Mouse (Mus musculus) midbrain, embryonic 11.5 days (tissue): ENCODE results near the gene Pafah1b2. TPM values are rescaled to one million over a fixed set of nuclear protein-coding genes. Genes with fewer than 3 reads are reported as not detected.

Experiments
- ATAC-seq: fragments of 200-750 bp; cut with Nextera tagmentation; 2 replicates; pipeline ENCODE4 v1.8.0; 2017; ENCODE audit warnings: moderate TSS enrichment, moderate library complexity; ENCODE audit not compliant: low FRiP score
- DNase-seq: peaks from one replicate; pipeline ENCODE4 v3.0.0; 2015; ENCODE audit warnings: low spot score; ENCODE audit errors: missing footprints
- H3K27ac ChIP-seq: fragments of 300-500 bp; sonication (generic); 2 replicates; pipeline ENCODE4 v1.5.1; 2014; ENCODE audit warnings: low read depth, low read length
- H3K27me3 ChIP-seq: fragments of 300-500 bp; sonication (generic); 2 replicates; pipeline ENCODE4 v1.6.1; 2014; ENCODE audit warnings: mild to moderate bottlenecking, low read length, moderate library complexity, mixed read lengths; ENCODE audit not compliant: control insufficient read depth, insufficient read depth
- H3K36me3 ChIP-seq: fragments of 300-500 bp; sonication (generic); 2 replicates; pipeline ENCODE4 v1.6.1; 2014; ENCODE audit warnings: mild to moderate bottlenecking, low read length, moderate library complexity, mixed read lengths; ENCODE audit not compliant: control insufficient read depth, insufficient read depth
- H3K4me1 ChIP-seq: fragments of 300-500 bp; sonication (generic); 2 replicates; pipeline ENCODE4 v1.6.1; 2014; ENCODE audit warnings: low read length; ENCODE audit not compliant: control insufficient read depth, insufficient read depth
- H3K4me2 ChIP-seq: fragments of 300-500 bp; sonication (generic); 2 replicates; pipeline ENCODE4 v1.6.1; 2014; ENCODE audit warnings: mild to moderate bottlenecking, moderate library complexity
- H3K4me3 ChIP-seq: fragments of 300-500 bp; sonication (generic); 2 replicates; pipeline ENCODE4 v1.5.1; 2014; ENCODE audit warnings: low read depth, low read length
- H3K9ac ChIP-seq: fragments of 300-500 bp; sonication (generic); 2 replicates; pipeline ENCODE4 v1.6.1; 2014; ENCODE audit warnings: low read length
- H3K9me3 ChIP-seq: fragments of 300-500 bp; sonication (generic); 2 replicates; pipeline ENCODE4 v1.6.1; 2016; ENCODE audit warnings: low read length; ENCODE audit not compliant: control insufficient read depth
- WGBS: fragments of 180-500 bp; shearing (Covaris S2); extraction: QIAGEN DNeasy Blood & Tissue Kit; methylation state at CpG from one replicate; pipeline ENCODE4 v1.1.7; 2014; 5-methylcytosine and 5-hydroxymethylcytosine counted together
- polyA plus RNA-seq: library from polyadenylated mRNA; unstranded; fragments of >200 nt; fragmentation: Nextera tagmentation; extraction: Ambion mirVana; gene quantifications from 2 replicates; pipeline ENCODE4 v1.2.1, GENCODE M21; 2014

The Pafah1b2 gene
- polyA plus RNA-seq, 1 experiment from 2014 or later = 274 TPM

DNA sequence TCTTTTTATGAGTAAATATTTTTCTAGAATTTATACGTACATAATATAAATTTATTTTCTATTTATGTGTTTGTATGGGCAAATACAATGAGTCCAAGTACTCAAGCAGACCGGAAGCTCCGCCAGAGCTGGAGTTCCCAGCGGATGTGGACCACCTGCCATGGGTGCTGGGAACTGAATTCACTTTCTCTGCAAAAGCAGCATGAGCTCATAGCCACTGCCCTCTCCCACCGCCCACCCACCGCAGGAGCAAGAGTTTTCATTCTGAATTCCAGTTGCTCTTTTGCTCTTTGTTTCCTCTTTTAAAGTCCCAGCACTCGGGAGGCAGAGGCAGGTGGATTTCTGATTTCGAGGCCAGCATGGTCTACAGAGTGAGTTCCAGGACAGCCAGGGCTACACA is 31.1 kb upstream of the Pafah1b2 start:
- H3K4me2 ChIP-seq = no peak overlapping the region

GRCm38 (mm10) chr9:46042387-46042786 is 29.9 kb upstream of the Pafah1b2 start:
- WGBS = 86% methylated on average over 3 of the region's 3 CpGs
- Histone ChIP-seq H3K4me2 (no peak overlapping the region), H3K4me3 (no peak overlapping the region)

More for the DNA sequence above, 31.1 kb upstream of the Pafah1b2 start:
- Histone ChIP-seq H3K27ac (no peak overlapping the region), H3K9me3 (no peaks in the 10 kb centered on the region), H3K36me3 (no peaks in the 10 kb centered on the region), H3K9ac (no peak overlapping the region), H3K4me1 (peaks cover 6% of the 10 kb centered on the region; the same call in 1 of the 2 replicates), H3K4me3 (no peak overlapping the region), H3K27me3 (no peaks in the 10 kb centered on the region)
- 88% methylated on average over 8 of the region's 8 CpGs for WGBS
- DNase-seq = peak; percentile 57
- ATAC-seq = no peak

GRCm38 (mm10) chr9:46041186-46041585 is 28.7 kb upstream of the Pafah1b2 start:
- H3K4me2 ChIP-seq = no peak overlapping the region
- no peak overlapping the region for H3K27ac ChIP-seq
- DNase-seq (peak; percentile 56), ATAC-seq (no peak)
- no peaks in the 10 kb centered on the region for H3K9me3 ChIP-seq
- no peak overlapping the region for H3K4me3 ChIP-seq
- H3K36me3 ChIP-seq = no peaks in the 10 kb centered on the region
- H3K4me1 ChIP-seq = no peaks in the 10 kb centered on the region
- WGBS = 93% methylated on average over 2 of the region's 2 CpGs
- no peak overlapping the region for H3K9ac ChIP-seq
- H3K27me3 ChIP-seq = no peaks in the 10 kb centered on the region

More at GRCm38 (mm10) chr9:46042387-46042786, 29.9 kb upstream of the Pafah1b2 start:
- DNase-seq = peak; percentile 6
- Histone ChIP-seq H3K9me3 (no peaks in the 10 kb centered on the region), H3K27ac (no peak overlapping the region), H3K4me1 (peaks cover 6% of the 10 kb centered on the region; the same call in 1 of the 2 replicates), H3K9ac (no peak overlapping the region), H3K27me3 (no peaks in the 10 kb centered on the region), H3K36me3 (no peaks in the 10 kb centered on the region)
- ATAC-seq = no peak

- no peak overlapping the region for H3K4me2 ChIP-seq
- H3K4me1 ChIP-seq = no peaks in the 10 kb centered on the region
- H3K36me3 ChIP-seq = no peaks in the 10 kb centered on the region
- H3K27me3 ChIP-seq = no peaks in the 10 kb centered on the region
- no peak overlapping the region for H3K4me3 ChIP-seq
- no peak overlapping the region for H3K9ac ChIP-seq
- 97% methylated on average over 13 of the region's 13 CpGs for WGBS
- DNase-seq (peak; percentile 57), ATAC-seq (no peak)
- H3K27ac ChIP-seq = no peak overlapping the region
- no peaks in the 10 kb centered on the region for H3K9me3 ChIP-seq
Measured at GRCm38 (mm10) chr9:46038786-46039185, 26.3 kb upstream of the Pafah1b2 start.

DNA sequence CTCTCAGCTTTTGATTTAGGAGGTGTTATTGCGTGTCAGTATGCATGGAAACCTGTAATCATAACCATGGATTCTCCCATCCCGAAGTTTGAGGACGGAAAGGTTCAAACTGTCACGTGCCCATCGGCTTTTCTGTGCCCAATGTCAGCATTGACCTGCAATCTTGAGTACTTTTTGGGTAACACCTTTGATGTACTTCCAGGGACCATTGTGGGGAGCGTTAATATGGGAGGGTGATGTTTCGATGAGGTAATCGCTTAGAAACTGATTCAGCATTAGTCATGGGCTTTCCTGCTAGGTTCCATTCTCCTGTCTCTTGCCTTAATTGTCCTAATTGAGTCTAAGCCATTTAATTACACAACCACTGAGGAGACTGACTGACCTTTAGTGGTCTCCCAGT is 24.4 kb upstream of the Pafah1b2 start:
- Histone ChIP-seq H3K36me3 (no peaks in the 10 kb centered on the region), H3K4me3 (no peak overlapping the region), H3K27ac (no peak overlapping the region), H3K4me2 (no peak overlapping the region), H3K9me3 (no peaks in the 10 kb centered on the region), H3K9ac (no peak overlapping the region), H3K4me1 (no peaks in the 10 kb centered on the region), H3K27me3 (no peaks in the 10 kb centered on the region)
- DNase-seq = peak; percentile 28
- no peak for ATAC-seq
- WGBS = 97% methylated on average over 8 of the region's 8 CpGs

DNA sequence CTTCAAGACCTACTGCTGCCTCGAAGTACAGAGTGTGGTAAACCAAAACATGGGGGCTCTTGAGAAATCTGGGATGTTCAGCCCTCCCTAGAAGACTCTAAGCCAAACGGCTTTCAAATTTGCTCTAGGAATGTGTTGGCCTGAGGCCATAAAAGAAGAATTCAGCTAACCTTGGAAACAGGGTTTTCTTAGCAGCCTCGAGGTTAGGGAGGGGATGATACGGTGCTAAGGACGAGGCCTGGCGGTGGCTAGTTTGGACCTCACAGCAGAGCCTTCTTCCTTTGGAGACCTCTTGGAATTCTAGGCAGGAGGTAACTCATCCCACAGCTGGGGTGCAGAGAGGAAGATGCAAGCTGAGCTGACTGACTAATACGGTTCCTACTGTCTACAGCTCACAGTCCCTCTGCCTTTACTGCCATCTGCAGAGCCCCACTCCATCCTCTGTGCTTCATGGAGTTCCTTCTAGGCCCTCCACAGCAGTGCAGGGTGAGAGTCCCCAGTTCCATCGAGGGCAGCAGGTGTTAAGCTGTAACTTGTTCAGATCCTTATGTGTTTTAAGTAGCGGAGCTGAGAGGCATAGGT is 22.9 kb upstream of the Pafah1b2 start:
- no peak overlapping the region for H3K27ac ChIP-seq
- H3K4me1 ChIP-seq = no peaks in the 10 kb centered on the region
- H3K9ac ChIP-seq = no peak overlapping the region
- ATAC-seq = no peak
- H3K36me3 ChIP-seq = no peaks in the 10 kb centered on the region
- no peaks in the 10 kb centered on the region for H3K9me3 ChIP-seq
- no peaks in the 10 kb centered on the region for H3K27me3 ChIP-seq
- WGBS = 88% methylated on average over 9 of the region's 9 CpGs
- DNase-seq = peak; percentile 74
- H3K4me2 ChIP-seq = no peak overlapping the region
- no peak overlapping the region for H3K4me3 ChIP-seq

- H3K4me2 ChIP-seq = no peak overlapping the region
- no peaks in the 10 kb centered on the region for H3K27me3 ChIP-seq
- H3K36me3 ChIP-seq = no peaks in the 10 kb centered on the region
- DNase-seq (no peak), ATAC-seq (no peak)
- no peaks in the 10 kb centered on the region for H3K9me3 ChIP-seq
- no peaks in the 10 kb centered on the region for H3K4me1 ChIP-seq
- WGBS = 80% methylated on average over 3 of the region's 3 CpGs
- H3K27ac ChIP-seq = no peak overlapping the region
- no peak overlapping the region for H3K9ac ChIP-seq
- no peak overlapping the region for H3K4me3 ChIP-seq
Measured at GRCm38 (mm10) chr9:46033862-46034261, 21.4 kb upstream of the Pafah1b2 start.

DNA sequence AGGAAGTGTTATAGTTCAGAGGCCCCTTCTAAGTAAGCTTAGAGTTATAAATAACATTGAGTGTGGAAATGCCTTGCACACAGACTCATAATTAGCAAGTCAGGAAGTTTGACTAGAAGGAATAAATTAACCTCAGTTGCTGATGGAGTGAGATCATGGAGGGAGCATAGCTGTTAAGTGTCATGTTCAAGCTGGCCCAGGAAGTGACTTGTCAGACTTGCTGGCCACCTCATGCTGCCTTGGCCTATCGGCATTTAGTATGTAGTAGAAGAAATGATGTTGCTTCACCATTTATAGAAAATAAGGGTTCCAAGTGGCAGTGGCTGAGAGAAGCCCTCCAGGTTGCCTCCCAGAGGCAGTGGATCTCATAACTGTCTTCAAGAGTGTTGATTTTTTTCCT is 20.6 kb upstream of the Pafah1b2 start:
- 93% methylated on average over 1 of the region's 1 CpGs for WGBS
- Histone ChIP-seq H3K27me3 (no peaks in the 10 kb centered on the region), H3K4me2 (no peak overlapping the region), H3K27ac (no peak overlapping the region), H3K9me3 (no peaks in the 10 kb centered on the region), H3K36me3 (no peaks in the 10 kb centered on the region), H3K9ac (no peak overlapping the region), H3K4me1 (no peaks in the 10 kb centered on the region), H3K4me3 (no peak overlapping the region)
- ATAC-seq (no peak), DNase-seq (no peak)

GRCm38 (mm10) chr9:46032190-46032589 is 19.7 kb upstream of the Pafah1b2 start:
- H3K9me3 ChIP-seq = no peaks in the 10 kb centered on the region
- H3K27ac ChIP-seq = no peak overlapping the region
- H3K27me3 ChIP-seq = no peaks in the 10 kb centered on the region
- no peaks in the 10 kb centered on the region for H3K4me1 ChIP-seq
- no peaks in the 10 kb centered on the region for H3K36me3 ChIP-seq
- 81% methylated on average over 6 of the region's 6 CpGs for WGBS
- no peak overlapping the region for H3K4me2 ChIP-seq
- H3K4me3 ChIP-seq = no peak overlapping the region
- ATAC-seq (no peak), DNase-seq (no peak)
- no peak overlapping the region for H3K9ac ChIP-seq
